Mouse (Mus musculus) neural tube, embryonic 12.5 days (tissue): ENCODE data around the gene Golm1. TPM values are rescaled to one million over a fixed set of nuclear protein-coding genes. Genes with fewer than 3 reads are reported as not detected.

Experiments
- ATAC-seq: fragments of 200-750 bp; cut with Nextera tagmentation; 2 replicates; pipeline ENCODE4 v1.8.0; 2017; ENCODE audit warnings: low read depth, mild to moderate bottlenecking, moderate TSS enrichment, moderate library complexity; ENCODE audit not compliant: low FRiP score
- H3K27ac ChIP-seq: fragments of 300-500 bp; sonication (generic); 2 replicates; pipeline ENCODE4 v1.5.1; 2016
- H3K27me3 ChIP-seq: fragments of 300-500 bp; sonication (generic); replicated peaks from 2 replicates; pipeline ENCODE4 v1.6.1; 2016; ENCODE audit warnings: mild to moderate bottlenecking
- H3K36me3 ChIP-seq: fragments of 300-500 bp; sonication (generic); 2 replicates; pipeline ENCODE4 v1.6.1; 2016; ENCODE audit warnings: mild to moderate bottlenecking
- H3K4me1 ChIP-seq: fragments of 300-500 bp; sonication (generic); 2 replicates; pipeline ENCODE4 v1.6.1; 2016
- H3K4me2 ChIP-seq: fragments of 300-500 bp; sonication (generic); replicated peaks from 2 replicates; pipeline ENCODE4 v1.6.1; 2016; ENCODE audit warnings: mild to moderate bottlenecking
- H3K4me3 ChIP-seq: fragments of 300-500 bp; sonication (generic); 2 replicates; pipeline ENCODE4 v1.5.1; 2016
- H3K9ac ChIP-seq: fragments of 300-500 bp; sonication (generic); 2 replicates; pipeline ENCODE4 v1.6.1; 2016; ENCODE audit warnings: mild to moderate bottlenecking
- H3K9me3 ChIP-seq: fragments of 300-500 bp; sonication (generic); 2 replicates; pipeline ENCODE4 v1.6.1; 2016; ENCODE audit warnings: mild to moderate bottlenecking
- WGBS: fragments of 180-500 bp; shearing (Covaris S2); methylation state at CpG from one replicate; pipeline ENCODE4 v1.1.7; 2016; 5-methylcytosine and 5-hydroxymethylcytosine counted together
- polyA plus RNA-seq: library from polyadenylated mRNA; unstranded; fragments of >200 nt; fragmentation: Nextera tagmentation; extraction: Ambion mirVana; gene quantifications from 2 replicates; pipeline ENCODE4 v1.2.1, GENCODE M21; 2016

Gene Golm1
- polyA plus RNA-seq, 1 experiment from 2014 or later, result 105 TPM

- Histone ChIP-seq H3K4me2 (0 out of 2 replicates have a peak overlapping the region, but pooled peaks have one; percentile 14), H3K9ac (0 out of 2 replicates have a peak overlapping the region, but pooled peaks have one; percentile 8), H3K27me3 (no peaks in the 10 kb centered on the region), H3K36me3 (peaks cover 42% of the 10 kb centered on the region), H3K4me3 (no peak overlapping the region), H3K9me3 (peaks cover 4% of the 10 kb centered on the region; the same call in 1 of the 2 replicates), H3K4me1 (peaks cover 42% of the 10 kb centered on the region), H3K27ac (peak overlapping the region; percentile 16; the same call in 1 of the 2 replicates)
- peak; percentile 68 for ATAC-seq
- WGBS, result 31% methylated on average over 4 of the region's 4 CpGs
These were observed 18.6 kb downstream of the Golm1 start for GRCm38 (mm10) chr13:59656975-59657388.

- Histone ChIP-seq H3K27me3 (no peaks in the 10 kb centered on the region), H3K27ac (0 out of 2 replicates have a peak overlapping the region, but pooled peaks have one; percentile 16), H3K4me3 (no peak overlapping the region), H3K9ac (0 out of 2 replicates have a peak overlapping the region, but pooled peaks have one; percentile 8), H3K4me1 (peaks cover 44% of the 10 kb centered on the region), H3K36me3 (peaks cover 36% of the 10 kb centered on the region), H3K9me3 (peaks cover 4% of the 10 kb centered on the region; the same call in 1 of the 2 replicates), H3K4me2 (0 out of 2 replicates have a peak overlapping the region, but pooled peaks have one; percentile 14)
- no peak for ATAC-seq
- WGBS, result 64% methylated on average over 10 of the region's 10 CpGs
These were observed 19.2 kb downstream of the Golm1 start for GRCm38 (mm10) chr13:59656316-59656832.

GRCm38 (mm10) chr13:59655718-59656315, 19.8 kb downstream of the Golm1 start:
- WGBS, result 91% methylated on average over 15 of the region's 15 CpGs
- Histone ChIP-seq H3K27ac (no peak overlapping the region), H3K4me3 (no peak overlapping the region), H3K4me2 (no peak overlapping the region), H3K9me3 (peaks cover 4% of the 10 kb centered on the region; the same call in 1 of the 2 replicates), H3K4me1 (peaks cover 44% of the 10 kb centered on the region), H3K27me3 (no peaks in the 10 kb centered on the region), H3K36me3 (peaks cover 34% of the 10 kb centered on the region), H3K9ac (no peak overlapping the region)
- ATAC-seq, result no peak

DNA sequence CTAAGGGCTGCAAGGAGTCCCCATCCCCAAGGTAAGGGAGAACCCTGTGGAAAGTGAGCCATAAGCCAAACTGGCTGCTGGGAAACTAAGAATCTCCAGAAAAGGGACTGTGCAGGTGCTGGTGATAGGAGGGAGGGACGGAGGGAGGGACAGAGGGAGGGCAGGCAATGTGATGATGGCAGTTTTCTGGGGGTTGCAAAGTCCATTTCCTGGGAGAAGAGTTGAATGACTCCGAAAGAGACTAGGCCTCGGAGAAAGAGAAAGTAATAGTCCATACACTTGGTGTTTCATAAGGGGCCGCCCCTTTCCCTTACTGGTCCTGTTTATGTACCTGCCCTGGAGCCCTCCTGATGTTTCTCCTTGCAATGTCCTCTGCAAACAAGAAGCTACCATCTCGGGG, 21.1 kb downstream of the Golm1 start:
- WGBS, result 92% methylated on average over 5 of the region's 5 CpGs
- Histone ChIP-seq H3K9me3 (peaks cover 4% of the 10 kb centered on the region; the same call in 1 of the 2 replicates), H3K27ac (no peak overlapping the region), H3K27me3 (no peaks in the 10 kb centered on the region), H3K4me3 (no peak overlapping the region), H3K36me3 (peaks cover 33% of the 10 kb centered on the region), H3K4me1 (peaks cover 44% of the 10 kb centered on the region), H3K9ac (no peak overlapping the region), H3K4me2 (no peak overlapping the region)
- no peak for ATAC-seq

DNA sequence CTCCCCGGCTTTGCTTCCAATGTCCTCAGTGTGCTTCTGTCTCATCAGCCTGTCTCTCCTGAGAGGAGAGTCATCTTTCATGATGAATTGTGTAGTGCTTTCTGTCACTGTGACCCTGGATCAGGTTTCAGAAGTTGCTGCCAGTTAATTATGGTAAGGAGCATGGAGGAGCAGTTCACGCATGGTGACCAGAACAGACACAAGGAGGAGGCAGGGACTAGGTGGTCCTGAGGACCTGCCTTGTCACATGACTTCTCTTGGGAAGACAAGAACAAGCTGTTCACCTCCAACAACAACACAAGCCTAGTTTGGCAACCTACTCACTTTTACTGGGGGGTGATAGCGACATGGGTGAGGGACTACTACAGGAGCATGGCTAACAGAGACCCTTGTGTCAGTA, 22.5 kb downstream of the Golm1 start:
- Histone ChIP-seq H3K4me1 (peaks cover 44% of the 10 kb centered on the region), H3K9ac (no peak overlapping the region), H3K27ac (peak overlapping the region; percentile 37; the same call in 1 of the 2 replicates), H3K4me3 (no peak overlapping the region), H3K4me2 (no peak overlapping the region), H3K36me3 (peaks cover 32% of the 10 kb centered on the region), H3K27me3 (no peaks in the 10 kb centered on the region), H3K9me3 (no peaks in the 10 kb centered on the region)
- 61% methylated on average over 3 of the region's 3 CpGs for WGBS
- ATAC-seq, result no peak

DNA sequence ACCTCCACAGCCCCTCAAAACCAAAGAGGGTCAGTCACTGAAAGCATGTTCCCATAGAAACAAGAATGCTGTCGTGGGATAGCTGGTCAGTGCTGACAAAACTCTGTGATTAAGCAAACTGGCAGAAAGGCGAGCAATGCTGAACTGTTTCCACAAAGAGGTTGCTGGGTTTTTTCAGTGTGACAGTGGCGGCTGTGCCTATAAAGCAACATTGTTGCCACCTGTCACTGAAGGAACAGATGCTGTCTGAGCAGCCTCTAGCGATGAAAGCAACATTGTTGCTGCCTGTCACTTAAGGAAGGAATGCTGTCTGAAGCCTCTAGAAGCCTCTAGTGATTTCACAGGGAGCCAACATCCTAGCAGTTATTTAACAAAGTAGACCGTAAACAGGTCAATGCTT, 23.0 kb downstream of the Golm1 start:
- 43% methylated on average over 5 of the region's 5 CpGs for WGBS
- peaks cover 42% of the 10 kb centered on the region for H3K4me1 ChIP-seq
- no peak overlapping the region for H3K4me3 ChIP-seq
- H3K27me3 ChIP-seq, result no peaks in the 10 kb centered on the region
- ATAC-seq, result no peak; the same call in 1 of the 2 replicates
- no peak overlapping the region for H3K4me2 ChIP-seq
- H3K36me3 ChIP-seq, result peaks cover 32% of the 10 kb centered on the region
- H3K9me3 ChIP-seq, result no peaks in the 10 kb centered on the region
- H3K27ac ChIP-seq, result 0 out of 2 replicates have a peak overlapping the region, but pooled peaks have one; percentile 23
- H3K9ac ChIP-seq, result no peak overlapping the region

DNA sequence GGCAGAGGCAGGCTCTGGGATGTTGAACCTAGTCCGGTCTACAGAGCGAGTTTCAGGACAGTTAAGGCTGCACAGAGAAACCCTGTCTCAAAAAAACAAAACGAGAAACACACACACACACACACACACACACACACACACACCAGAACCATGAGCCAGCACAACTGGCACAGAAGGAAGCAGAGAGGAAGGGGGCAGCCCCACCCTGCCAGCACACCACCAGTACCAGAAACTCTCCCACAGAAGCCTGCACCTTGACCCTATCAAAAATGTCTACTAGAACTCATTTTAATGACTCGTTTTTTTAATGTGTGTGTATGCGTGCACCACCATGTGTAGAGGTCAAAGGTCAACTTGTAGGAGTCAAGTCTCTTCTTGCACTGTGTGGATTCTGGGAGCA, 25.8 kb downstream of the Golm1 start:
- whole genome bisulfite sequencing, result 74% methylated on average over 5 of the region's 5 CpGs
- Histone ChIP-seq H3K27me3 (no peaks in the 10 kb centered on the region), H3K4me1 (peaks cover 23% of the 10 kb centered on the region), H3K4me2 (no peak overlapping the region), H3K4me3 (no peak overlapping the region), H3K36me3 (peaks cover 58% of the 10 kb centered on the region), H3K9ac (no peak overlapping the region), H3K27ac (no peak overlapping the region), H3K9me3 (no peaks in the 10 kb centered on the region)
- no peak for ATAC-seq

GRCm38 (mm10) chr13:59648598-59648997, 27.0 kb downstream of the Golm1 start:
- no peak for ATAC-seq
- Histone ChIP-seq H3K36me3 (peaks cover 60% of the 10 kb centered on the region), H3K4me2 (no peak overlapping the region), H3K9me3 (no peaks in the 10 kb centered on the region), H3K9ac (no peak overlapping the region), H3K27me3 (no peaks in the 10 kb centered on the region), H3K4me1 (peaks cover 17% of the 10 kb centered on the region), H3K4me3 (no peak overlapping the region), H3K27ac (no peak overlapping the region)
- 90% methylated on average over 6 of the region's 6 CpGs for WGBS

GRCm38 (mm10) chr13:59647484-59647883, 28.1 kb downstream of the Golm1 start:
- Histone ChIP-seq H3K36me3 (peaks cover 67% of the 10 kb centered on the region), H3K9ac (no peak overlapping the region), H3K27me3 (no peaks in the 10 kb centered on the region)

GRCm38 (mm10) chr13:59646674-59647244, 28.9 kb downstream of the Golm1 start:
- no peak overlapping the region for H3K27ac ChIP-seq
- 72% methylated on average over 11 of the region's 11 CpGs for WGBS
- ATAC-seq, result no peak
- no peaks in the 10 kb centered on the region for H3K9me3 ChIP-seq
- H3K4me3 ChIP-seq, result no peak overlapping the region
- H3K27me3 ChIP-seq, result no peaks in the 10 kb centered on the region
- H3K4me1 ChIP-seq, result 0 out of 2 replicates have a peak, but pooled peaks cover 2% of the 10 kb centered on the region
- no peak overlapping the region for H3K4me2 ChIP-seq
- no peak overlapping the region for H3K9ac ChIP-seq
- H3K36me3 ChIP-seq, result peaks cover 73% of the 10 kb centered on the region

More at GRCm38 (mm10) chr13:59647484-59647883, 28.1 kb downstream of the Golm1 start:
- Histone ChIP-seq H3K9me3 (no peaks in the 10 kb centered on the region), H3K4me3 (no peak overlapping the region), H3K4me1 (peaks cover 6% of the 10 kb centered on the region), H3K27ac (no peak overlapping the region), H3K4me2 (no peak overlapping the region)
- ATAC-seq, result no peak
- WGBS, result 90% methylated on average over 6 of the region's 6 CpGs

DNA sequence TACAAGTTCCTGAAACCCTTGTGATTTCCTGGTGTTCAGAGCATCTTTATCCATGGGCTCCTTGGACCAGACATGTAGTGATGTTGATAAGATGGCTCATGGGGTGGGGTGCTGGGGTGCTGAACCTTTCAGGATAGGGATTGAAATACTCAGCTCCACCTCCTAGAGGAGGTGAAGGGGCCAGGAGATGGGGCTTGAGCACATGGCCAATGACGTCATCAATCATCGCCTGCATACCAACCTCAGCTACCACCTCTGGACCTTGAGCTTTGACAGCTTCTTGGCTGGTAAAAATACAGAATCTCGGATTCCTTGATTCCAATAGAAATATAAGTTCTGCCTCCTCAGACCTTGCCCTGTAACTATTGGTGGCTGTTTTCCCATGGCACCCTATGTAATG, 30.1 kb downstream of the Golm1 start:
- H3K4me1 ChIP-seq, result no peaks in the 10 kb centered on the region
- no peaks in the 10 kb centered on the region for H3K9me3 ChIP-seq
- no peak overlapping the region for H3K4me3 ChIP-seq
- H3K27ac ChIP-seq, result no peak overlapping the region
- no peak overlapping the region for H3K9ac ChIP-seq
- no peaks in the 10 kb centered on the region for H3K27me3 ChIP-seq
- no peak overlapping the region for H3K4me2 ChIP-seq
- H3K36me3 ChIP-seq, result peaks cover 79% of the 10 kb centered on the region
- ATAC-seq, result no peak
- 91% methylated on average over 3 of the region's 3 CpGs for WGBS

GRCm38 (mm10) chr13:59642818-59643217, 32.8 kb downstream of the Golm1 start:
- no peak overlapping the region for H3K4me3 ChIP-seq
- no peaks in the 10 kb centered on the region for H3K27me3 ChIP-seq
- H3K4me1 ChIP-seq, result no peaks in the 10 kb centered on the region
- H3K9ac ChIP-seq, result no peak overlapping the region
- WGBS, result 92% methylated on average over 2 of the region's 2 CpGs
- H3K9me3 ChIP-seq, result no peaks in the 10 kb centered on the region
- H3K36me3 ChIP-seq, result peaks cover 75% of the 10 kb centered on the region
- ATAC-seq, result no peak
- H3K27ac ChIP-seq, result no peak overlapping the region
- no peak overlapping the region for H3K4me2 ChIP-seq
